Mouse (Mus musculus) inflammation-experienced regulatory T-cells, adult 6 months (primary cell): ENCODE measurements around the gene Ildr2. TPM values are rescaled to one million over a fixed set of nuclear protein-coding genes. Genes with fewer than 3 reads are reported as not detected.

ENCODE experiments used
- ATAC-seq: one replicate; pipeline ENCODE4 v1.8.0; 2017
- polyA plus RNA-seq, 3 experiments: library from polyadenylated mRNA; unstranded; fragments of 100-300 nt; shearing (Covaris generic); gene quantifications; one replicate each; pipeline ENCODE4 v1.2.1; 2017

Gene Ildr2
- polyA plus RNA-seq, 3 experiments from 2014 or later: not detected

DNA sequence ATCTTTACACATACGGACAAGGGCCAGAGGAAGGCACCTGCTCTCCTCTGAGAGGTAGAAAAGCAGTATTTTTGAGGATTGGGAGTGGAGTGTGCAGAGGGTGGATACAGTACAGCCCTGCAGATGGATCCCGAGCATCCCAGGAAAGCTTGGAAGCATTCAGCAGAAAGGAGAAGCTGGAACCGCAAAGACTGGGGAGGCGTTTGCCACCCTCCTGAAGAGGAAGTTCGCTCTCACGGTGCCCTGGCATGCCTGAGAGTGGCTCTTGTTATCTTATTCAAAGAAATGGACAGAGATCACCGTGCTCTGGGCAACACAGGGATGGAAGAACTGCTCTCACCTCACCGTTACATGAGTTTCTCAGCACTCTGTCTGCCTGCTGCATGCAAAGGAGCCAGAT is 30.5 kb downstream of the Ildr2 start:
- ATAC-seq: no peak

DNA sequence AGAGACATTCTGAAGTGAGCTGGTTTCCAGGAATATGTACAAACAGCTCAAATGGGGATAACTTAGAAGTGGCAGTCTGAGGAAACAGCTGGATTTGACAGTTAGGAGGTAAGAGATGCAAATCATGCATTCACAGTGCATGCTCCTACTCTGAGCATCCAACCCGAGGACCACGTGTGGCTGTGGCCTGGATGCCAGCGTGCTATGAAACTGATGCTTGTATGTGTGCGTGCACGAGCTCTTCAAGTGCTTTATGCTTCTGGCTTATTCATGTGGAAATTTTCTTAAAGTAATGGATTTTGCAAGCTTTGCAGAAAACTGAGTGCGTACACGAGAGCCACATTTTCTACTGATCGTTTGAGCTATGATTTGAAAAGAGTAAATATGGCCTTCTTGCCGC is 32.3 kb downstream of the Ildr2 start:
- ATAC-seq: no peak

DNA sequence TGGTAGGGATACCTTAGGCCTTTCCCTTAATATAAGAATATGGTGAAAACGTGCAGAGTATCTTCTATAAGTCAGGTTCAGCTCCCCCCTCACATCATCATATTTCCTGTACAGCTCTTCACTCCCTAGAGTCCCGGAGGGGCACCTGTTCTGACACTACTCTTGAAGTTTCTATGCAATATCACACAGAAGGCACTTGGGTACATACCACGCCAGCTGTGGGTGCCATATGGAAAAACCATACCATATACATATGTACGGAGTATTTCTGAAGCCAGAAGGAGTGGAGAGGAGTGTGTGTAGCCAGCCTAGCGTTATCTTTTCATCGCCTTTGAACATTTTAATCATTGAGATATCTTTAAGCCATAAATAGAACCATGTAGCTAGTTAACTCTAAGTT is 36.6 kb downstream of the Ildr2 start:
- ATAC-seq: no peak

DNA sequence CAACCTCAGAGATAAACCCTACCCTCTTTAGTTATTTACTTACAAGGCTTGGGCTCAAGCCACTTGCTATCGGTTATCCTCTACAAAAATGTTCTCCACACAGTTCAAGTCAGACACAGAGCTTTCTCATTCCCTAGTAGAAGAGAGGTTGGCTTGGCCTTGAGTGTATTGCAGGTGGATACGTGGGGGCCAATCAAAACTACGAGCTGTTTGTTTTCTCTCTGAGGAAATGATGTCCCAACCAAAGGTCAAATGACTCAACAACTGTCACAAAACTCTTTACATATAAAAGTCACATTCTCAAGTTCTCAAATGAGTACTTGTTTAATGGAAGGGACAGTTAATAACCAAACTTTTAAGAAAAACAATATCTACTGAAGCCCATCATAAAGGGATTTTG is 39.1 kb downstream of the Ildr2 start:
- no peak for ATAC-seq

DNA sequence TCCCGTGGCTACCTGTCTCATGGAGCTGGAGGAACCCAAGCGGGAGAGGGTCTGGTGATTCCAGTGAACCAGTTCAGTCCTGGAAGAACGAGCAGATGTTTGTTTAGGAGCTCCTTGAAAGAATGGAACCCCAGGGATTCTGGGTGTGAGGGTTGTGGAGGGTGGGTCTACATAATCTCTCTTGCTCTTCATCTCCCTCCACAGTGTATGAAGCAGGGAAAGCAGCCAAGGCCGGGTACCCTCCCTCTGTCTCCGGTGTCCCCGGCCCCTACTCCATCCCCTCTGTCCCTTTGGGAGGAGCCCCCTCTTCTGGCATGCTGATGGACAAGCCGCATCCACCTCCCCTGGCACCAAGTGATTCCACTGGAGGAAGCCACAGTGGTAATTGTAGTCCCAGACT is 41.6 kb downstream of the Ildr2 start:
- no peak for ATAC-seq

DNA sequence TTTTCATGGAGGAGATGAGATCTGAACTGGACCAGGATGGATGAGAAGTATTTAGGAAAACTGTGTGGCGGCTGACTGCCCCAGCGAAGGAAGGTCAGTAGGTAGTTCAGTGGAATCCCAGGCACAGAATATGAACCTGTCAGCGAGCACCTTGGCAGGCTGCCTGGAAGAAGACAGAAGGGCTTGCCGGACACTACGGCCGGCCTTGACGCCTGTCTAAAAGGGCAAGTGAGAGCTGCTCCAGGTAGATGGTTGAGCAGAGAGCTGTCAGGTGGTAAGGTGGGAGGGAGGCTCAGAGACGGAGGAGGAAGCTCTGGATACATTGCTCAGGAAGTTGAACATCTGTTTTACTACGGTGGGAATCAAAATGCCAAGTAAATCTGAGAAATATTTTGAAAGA is 42.4 kb downstream of the Ildr2 start:
- ATAC-seq: no peak

DNA sequence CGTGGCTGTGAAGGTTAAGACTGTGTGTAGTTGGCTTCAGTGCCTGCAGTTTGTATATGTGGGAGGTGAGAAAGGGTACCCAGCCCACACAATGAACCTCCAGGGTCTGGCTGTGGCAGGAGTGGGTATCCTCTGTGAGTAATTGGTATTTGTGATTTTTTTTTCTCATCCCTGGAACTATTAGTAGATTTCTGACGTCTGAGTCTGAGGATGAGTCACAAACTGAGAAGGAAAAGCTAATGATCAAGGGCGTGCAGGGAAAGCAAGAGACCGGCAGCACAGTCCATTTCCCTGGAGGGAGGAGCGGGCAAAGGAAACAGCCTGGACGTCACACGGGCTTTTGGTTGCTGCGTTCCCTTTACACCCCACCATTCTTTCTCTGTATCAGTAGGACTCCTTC is 43.0 kb downstream of the Ildr2 start:
- ATAC-seq: no peak

DNA sequence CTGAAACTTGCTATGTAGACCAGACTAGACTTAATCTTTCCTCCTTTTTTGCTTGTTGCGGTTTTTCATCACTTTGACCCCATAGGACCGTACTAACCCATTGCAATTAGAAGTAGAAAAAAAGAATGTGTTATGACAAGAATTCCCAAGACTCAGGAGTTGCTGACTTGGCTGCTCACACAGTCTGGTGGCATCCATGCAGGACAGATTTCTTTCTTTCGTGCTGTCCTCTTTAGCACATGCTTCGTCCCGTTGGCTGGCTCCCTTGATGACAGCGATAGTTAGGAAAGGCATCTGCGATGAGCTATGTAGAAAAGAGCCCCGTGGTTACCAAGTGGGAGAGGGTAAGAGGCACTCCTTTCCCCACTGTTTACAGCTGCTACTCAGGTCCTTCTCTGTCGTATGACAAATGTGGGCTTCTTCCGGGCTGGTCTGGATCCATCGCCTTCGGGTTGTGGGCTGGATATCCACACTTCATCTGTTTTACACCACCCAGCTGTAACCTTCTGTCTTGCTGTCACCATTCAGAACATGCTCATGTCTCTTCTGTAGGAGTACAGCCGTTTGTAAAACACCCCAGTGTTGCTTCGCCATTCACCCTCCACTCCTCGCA is 43.7 kb downstream of the Ildr2 start:
- ATAC-seq: no peak

DNA sequence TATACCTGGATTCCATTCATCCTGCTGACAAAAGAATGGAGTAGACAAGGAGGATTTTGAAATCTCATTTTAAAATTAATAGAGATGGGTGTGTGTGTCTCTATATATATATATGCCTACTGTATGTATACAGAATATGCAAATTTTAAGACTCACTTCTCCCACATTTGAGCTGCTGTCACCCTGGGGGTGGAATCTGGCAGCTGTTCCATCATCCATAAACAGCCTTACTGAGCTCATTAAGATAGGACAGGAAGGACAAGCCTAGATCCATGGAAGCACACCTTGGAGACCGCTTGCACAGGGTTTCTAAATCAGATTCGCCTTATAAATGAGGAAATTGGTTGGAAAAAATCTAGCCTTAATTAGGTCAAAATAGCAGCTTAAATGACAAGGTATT is 44.9 kb downstream of the Ildr2 start:
- no peak for ATAC-seq

DNA sequence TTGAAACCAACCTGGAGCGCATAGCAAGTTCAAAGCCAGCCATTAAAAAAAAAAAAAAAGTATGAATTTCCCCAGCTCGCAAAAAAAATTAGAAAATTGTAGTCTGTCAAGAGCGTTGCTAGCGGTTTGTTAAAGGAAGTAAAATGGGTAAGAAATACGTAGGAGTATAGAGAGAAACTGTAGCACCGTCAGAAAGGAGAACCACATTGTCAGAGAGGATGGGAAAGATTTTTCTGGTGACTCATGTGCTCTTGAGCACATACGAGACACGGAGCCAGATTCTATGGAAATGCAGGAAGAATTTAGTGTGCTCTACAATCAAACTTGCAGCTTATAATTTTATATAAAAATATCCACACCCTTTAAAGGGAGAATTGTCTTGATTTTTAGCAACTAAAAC is 45.9 kb downstream of the Ildr2 start:
- no peak for ATAC-seq

DNA sequence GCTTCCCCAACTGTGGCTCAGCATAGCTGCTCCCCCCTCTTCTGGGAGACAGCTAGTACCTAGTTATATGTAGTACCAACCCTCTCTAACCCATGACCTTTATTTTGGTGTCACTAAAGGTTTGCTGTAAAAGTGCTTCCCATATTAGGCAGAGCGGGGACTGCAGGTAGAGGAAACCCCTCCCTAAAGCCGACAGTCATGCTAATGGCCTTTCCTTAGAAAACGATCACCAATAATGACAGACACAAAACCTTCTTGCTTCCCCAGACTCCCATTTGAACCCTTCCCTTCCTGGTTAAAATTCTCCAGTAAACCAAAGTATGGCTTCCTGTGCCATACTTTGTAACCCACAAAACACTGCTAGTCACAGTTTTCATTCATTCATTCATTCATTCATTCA is 46.6 kb downstream of the Ildr2 start:
- ATAC-seq: no peak

DNA sequence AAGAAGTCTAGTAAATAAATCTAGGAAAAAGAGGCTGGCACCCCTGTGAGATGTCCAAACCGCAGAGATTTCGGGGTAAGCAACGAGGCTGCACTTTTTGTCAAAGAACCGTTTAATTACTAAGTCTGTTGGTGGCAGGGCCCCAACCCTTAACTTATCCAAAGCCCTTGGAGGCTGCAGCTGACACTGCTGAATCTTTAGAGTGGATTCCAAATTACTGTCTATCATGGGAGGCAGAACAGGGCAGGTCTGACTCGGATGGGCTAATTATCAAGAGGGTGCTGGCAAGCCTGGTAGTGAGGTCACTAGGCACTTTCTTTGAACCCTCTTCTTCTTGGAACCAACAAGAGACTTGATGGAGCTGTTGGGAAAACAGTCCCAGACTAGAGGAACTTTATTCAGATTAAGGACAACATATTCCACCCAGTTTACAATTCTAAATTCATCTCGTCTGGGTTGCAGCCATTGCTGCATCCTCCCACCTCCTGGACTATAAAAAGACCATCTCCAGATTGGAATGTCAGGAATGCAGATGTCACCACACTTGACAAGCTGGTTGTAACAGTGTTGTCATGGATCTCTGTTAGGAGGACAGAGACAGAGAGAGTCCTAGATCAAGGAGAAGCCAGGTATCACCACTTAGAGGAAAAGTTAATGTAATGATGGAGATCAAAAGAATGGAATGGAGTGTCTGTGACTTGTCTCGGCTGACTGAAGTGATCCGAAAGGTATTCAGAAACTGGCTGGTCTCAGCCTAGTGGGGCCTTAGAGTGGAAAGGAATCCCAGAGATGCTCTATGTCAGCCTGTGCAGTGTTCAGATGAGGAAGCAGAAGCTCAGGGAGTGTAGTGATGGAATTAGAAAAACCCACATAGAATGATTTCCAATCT is 50.7 kb downstream of the Ildr2 start:
- no peak for ATAC-seq

DNA sequence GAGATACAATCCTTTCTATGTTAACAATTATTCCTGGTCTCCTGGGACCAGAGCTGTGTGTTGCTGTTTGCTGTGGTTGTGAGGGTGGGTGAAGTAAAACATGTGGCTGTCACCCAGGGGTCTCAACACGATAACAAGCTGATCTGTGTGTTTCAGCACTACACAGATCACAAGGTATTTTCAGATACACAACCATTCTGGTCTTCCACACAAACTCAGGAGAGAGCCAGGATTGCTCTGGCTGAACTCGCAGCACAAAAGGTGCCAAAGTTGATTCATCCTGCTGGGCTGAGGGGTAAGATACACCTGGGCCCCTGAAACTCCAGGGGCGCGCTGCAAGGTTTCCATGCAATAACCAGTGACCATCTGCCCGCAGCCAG is 54.5 kb downstream of the Ildr2 start:
- no peak for ATAC-seq

DNA sequence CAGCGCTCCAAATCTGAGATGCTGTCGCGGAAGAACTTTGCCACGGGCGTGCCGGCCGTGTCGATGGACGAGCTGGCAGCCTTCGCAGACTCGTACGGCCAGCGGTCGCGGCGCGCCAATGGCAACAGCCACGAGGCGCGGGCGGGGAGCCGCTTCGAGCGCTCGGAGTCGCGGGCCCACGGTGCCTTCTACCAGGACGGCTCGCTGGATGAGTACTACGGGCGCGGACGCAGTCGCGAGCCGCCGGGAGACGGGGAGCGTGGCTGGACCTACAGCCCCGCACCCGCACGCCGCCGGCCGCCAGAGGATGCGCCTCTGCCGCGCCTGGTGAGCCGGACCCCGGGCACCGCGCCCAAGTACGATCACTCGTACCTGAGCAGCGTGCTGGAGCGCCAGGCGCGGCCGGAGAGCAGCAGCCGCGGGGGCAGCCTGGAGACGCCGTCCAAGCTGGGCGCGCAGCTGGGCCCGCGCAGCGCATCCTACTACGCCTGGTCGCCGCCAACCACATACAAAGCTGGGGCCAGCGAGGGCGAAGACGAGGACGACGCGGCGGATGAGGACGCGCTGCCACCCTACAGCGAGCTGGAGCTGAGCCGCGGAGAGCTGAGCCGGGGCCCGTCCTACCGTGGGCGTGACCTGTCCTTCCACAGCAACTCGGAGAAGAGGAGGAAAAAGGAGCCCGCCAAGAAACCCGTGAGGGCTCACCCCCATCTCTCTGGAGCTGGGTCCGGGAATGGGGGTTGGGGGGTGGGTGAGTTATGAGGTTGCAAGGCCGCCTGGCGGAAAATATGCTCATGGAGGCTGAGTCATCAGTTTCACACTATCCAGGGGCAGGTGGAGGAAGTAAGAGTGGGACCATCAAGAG is 55.1 kb downstream of the Ildr2 start:
- no peak for ATAC-seq

DNA sequence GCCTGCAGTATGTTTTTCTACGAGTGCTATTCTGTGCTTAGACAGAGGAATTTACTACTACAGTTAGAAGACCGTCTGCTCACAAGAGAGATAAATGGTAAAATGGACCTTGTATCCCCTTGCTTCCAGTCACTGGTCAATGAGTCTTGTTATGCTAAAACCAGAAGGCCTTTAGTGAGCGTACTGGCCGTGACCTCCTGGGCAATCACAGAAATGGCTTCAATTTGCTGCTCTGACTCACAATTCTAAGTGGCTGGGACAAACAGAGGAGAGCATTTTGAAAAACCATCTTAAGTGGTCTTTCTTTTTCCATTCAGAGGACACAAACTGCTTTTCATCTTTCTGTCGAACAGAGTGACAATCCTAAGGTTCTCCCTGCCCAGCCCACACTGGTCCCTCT is 57.2 kb downstream of the Ildr2 start:
- ATAC-seq: no peak

DNA sequence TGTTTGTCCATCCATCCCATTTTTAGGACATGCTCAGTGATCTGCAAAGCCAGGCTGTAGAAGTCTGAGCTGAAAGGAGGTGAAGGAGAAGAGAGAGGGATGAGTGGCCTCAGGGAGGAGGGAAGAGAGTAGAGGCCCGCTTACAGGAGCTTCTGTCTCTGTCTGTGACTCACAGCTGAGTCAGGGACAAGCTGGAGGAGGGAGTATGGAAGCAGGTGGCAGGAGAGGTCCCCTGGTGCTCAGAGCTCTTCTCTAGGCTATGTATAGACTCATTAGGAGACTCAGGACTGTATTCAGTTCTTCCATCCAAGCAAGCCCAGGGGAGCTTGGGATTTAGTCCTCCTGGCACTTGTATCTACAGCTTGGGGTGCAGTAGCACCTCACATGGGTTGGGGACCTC is 59.7 kb downstream of the Ildr2 start:
- ATAC-seq: no peak

DNA sequence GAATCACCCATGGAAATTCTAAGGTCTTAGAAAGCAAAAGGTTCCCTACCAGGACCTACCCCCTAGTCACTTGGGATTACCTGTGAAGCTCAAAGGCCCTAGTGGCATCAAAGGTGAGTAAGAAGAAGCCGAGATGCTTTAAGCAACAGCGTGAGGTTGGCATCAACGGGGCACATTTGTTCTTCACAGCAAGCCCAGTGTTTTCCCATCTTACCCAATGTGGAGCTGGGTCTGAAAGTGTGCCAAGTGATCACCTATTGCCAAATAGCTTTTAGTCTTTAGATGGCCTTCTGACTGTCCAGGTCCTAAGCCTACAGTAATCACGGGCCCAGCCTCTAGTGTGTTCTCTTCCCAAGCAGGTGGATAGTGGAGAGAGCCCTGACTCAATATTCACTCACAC is 61.8 kb downstream of the Ildr2 start:
- ATAC-seq: no peak

DNA sequence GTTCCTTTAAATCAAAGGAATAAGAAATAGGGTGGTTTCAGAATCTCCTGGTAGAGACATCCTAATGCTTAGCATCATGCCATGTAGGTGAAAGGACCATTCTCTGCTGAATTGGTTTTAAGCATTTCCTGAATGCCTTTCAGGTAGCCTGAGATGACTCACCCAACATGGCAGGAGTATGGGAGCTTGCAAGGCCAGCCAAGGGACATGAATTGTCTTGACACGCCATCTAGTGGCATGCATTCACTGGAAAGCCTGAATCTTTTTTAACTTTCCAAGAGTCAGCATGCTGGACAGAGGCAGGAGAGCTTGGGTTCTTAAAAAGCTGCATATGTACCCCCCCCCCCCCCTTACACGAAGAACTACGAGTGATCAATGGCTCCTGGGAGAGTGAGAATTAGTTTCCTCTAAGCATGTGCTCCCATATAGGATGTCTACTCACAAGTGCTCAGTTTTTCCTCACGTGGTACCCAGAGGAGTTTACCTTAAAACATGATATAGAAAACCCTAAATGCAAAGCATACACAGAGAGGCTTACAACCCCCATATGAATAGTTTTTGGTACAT is 65.3 kb downstream of the Ildr2 start:
- ATAC-seq: no peak

DNA sequence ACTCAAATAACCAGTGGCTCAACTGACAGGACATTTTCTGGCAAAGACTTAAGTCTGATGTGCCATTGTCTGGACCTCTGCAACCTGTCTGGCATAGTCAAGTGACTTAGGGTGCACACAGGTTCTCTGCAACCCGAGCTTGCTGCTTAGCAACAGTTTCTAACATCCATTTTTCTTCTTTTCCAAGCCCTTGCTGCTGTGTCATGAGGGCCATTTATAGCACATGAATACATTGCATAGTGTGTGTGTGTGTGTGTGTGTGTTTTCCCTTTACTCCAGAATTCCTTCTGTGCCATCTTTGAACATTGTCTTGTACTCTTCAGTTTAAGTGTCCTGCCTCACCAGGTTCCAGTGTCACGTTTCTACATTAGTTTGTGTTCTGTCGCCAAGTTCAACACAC is 72.5 kb downstream of the Ildr2 start:
- no peak for ATAC-seq

DNA sequence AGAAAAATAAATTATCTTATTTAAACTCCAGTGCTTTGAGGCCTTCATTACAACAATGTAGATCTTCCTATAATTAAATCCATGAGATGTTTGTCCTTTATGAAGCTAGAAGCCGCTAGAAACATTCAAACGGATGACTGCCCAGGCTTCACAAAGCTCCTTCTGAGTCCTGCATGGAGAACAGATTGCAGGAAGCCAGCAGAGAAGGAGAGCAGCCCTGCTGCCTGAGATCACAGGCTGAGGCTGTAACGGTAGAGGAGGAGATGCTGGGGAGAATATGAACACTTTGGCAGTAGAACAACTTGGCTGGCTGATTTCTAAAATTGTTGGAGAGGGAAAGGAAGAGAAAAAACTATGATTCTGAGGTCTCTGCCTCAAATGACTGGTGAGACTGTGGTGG is 76.8 kb downstream of the Ildr2 start:
- no peak for ATAC-seq

DNA sequence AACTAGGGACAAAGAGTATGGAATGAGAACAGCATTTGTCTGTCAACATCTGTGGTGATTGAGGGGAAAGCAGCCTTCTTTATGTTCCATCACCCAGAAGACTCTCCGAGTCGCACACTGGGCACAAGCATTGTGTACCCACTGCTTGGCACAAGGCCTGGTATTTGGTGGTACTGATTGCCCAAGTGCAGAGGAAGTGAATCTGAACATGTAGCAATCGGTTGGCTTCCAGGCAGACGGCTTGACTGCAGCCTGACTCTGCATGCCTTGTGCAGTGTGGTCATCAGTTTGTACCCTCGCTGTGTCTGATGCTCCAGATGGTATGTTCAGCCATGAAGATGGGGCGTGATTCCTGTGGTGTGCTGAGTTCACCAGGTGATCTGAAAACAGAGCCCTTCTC is 85.2 kb downstream of the Ildr2 start:
- no peak for ATAC-seq

DNA sequence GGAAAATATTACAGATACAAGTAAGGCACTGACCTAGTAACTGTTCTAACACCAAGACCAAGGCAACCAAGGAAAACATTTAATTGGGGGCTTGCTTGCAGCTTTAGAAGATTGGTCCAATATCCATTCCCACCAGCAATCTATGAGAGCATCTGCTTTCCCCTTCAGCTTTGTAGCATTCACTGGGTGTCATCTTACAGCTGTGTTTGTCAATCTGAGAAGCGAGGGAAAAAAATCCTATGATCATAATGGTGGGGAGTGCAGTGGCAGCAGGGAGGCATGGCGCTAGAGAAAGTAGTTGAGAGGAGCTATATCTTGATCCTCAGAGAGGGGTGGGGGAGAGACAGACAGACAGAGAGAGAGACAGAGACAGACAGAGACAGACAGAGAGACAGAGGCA is 88.1 kb downstream of the Ildr2 start:
- no peak for ATAC-seq

DNA sequence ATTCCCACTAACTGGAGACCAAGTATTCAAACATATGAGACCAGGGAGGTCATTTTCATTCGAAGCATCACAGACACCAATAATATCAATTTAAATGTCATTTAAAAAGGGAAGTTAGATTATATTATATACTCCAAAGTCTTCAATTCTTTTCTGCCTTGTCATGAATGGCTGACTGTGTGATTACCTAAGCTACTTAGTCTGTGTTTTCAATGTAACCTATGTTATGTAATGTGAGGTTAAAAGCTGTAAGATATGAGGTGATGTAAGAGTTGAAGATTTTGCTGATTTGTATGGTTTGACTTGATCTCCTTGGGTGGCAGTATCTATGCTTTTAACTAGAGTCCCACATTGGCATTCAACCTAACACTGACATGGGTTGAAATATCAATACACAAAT is 88.6 kb downstream of the Ildr2 start:
- ATAC-seq: no peak
